Mouse (Mus musculus): Measurements from ENCODE around the gene Slc9a9. TPM values are rescaled to one million over a fixed set of nuclear protein-coding genes. Genes with fewer than 3 reads are reported as not detected.

Gene Slc9a9
- 0.65 TPM for polyA plus RNA-seq (2014; fragmentation: Illumina TruSeq; extraction: RNeasy Lipid Tissue Mini Kit (QIAGEN cat#74804); ENCODE audit: low read depth, low replicate concordance)

DNA sequence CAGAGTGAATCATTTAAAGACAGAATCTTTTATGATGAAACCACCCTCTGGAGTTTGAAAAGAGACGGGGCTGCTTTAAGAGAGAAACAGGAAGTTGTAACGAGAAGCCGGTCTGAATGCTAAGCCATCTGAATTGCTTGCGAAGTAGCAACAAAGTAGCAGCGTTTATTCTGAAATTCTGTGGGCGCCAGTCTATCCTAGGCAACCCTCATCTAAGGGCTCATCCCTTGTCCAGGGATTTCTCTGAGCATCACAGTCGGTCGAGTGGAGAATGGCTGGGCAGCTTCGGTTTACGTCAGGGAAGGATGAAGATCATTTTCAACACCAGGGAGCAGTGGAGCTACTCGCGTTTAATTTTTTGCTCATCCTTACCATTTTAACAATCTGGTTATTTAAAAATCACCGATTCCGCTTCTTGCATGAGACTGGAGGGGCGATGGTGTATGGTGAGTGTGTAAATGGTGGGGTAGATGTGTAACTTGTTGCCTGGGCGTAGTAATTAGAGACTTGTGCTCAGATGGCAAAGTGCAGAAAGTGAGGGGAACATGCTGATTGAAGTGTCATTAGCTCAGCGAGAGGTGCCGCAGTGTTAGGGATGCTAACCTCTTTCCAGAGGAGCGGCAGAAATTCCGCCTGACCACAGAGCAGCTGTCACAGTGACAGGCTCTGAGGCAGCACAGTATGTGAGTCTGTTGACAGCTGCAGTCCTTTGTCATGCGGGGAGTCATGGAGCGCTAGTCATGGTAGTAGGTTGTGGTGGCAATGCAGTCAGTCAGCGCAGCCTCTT, at the start of gene Slc9a9:
Gene Slc9a9, plus strand, starts transcription at position 119 of the 787 bp plus-strand sequence.

Other genes starting within 250 kb of the Slc9a9 start
- gene 1190002N15Rik, start 131.8 kb upstream of the Slc9a9 start, polyA plus RNA-seq (2014; fragmentation: Illumina TruSeq; extraction: RNeasy Lipid Tissue Mini Kit (QIAGEN cat#74804); ENCODE audit: low read depth, low replicate concordance): 38.7 TPM